Mouse (Mus musculus) bone marrow macrophage, adult 2 months (primary cell): Measurements from ENCODE around the gene Ak9.

ENCODE experiments used
- CTCF ChIP-seq: IDR thresholded peaks from 2 replicates; pipeline ENCODE4 v1.5.1; 2012; ENCODE audit warnings: low read depth, mild to moderate bottlenecking, low read length, moderate library complexity
- POLR2A ChIP-seq: IDR thresholded peaks from 2 replicates; pipeline ENCODE4 v1.6.1; 2012; ENCODE audit warnings: mild to moderate bottlenecking, low read depth, low read length, borderline replicate concordance

GRCm38 (mm10) chr10:41467325-41467724 lies 163.5 kb downstream of the Ak9 start:
- TF ChIP-seq CTCF: no peak
- no peak for TF ChIP-seq POLR2A
